Mouse (Mus musculus) C2C12 (cell line): Measurements from ENCODE around the gene Arl11.

Source experiments
- CTCF ChIP-seq: IDR thresholded peaks from one replicate; pipeline ENCODE4 v1.5.1; 2011; ENCODE audit not compliant: control insufficient read depth, insufficient read depth, insufficient read length
- MAX ChIP-seq: IDR thresholded peaks from one replicate; pipeline ENCODE4 v1.6.1; 2011; ENCODE audit warnings: mild to moderate bottlenecking, control low read depth
- MYOD1 ChIP-seq: IDR thresholded peaks from one replicate; pipeline ENCODE4 v1.6.1; 2011; ENCODE audit warnings: low read depth; ENCODE audit not compliant: control insufficient read depth, insufficient read length
- MYOG ChIP-seq: IDR thresholded peaks from one replicate; pipeline ENCODE4 v1.6.1; 2011; ENCODE audit not compliant: control insufficient read depth, insufficient read length; ENCODE audit errors: extremely low read depth
- USF1 ChIP-seq: IDR thresholded peaks from one replicate; pipeline ENCODE4 v1.6.1; 2011; ENCODE audit warnings: low read depth, mild to moderate bottlenecking, control low read depth, moderate library complexity

DNA sequence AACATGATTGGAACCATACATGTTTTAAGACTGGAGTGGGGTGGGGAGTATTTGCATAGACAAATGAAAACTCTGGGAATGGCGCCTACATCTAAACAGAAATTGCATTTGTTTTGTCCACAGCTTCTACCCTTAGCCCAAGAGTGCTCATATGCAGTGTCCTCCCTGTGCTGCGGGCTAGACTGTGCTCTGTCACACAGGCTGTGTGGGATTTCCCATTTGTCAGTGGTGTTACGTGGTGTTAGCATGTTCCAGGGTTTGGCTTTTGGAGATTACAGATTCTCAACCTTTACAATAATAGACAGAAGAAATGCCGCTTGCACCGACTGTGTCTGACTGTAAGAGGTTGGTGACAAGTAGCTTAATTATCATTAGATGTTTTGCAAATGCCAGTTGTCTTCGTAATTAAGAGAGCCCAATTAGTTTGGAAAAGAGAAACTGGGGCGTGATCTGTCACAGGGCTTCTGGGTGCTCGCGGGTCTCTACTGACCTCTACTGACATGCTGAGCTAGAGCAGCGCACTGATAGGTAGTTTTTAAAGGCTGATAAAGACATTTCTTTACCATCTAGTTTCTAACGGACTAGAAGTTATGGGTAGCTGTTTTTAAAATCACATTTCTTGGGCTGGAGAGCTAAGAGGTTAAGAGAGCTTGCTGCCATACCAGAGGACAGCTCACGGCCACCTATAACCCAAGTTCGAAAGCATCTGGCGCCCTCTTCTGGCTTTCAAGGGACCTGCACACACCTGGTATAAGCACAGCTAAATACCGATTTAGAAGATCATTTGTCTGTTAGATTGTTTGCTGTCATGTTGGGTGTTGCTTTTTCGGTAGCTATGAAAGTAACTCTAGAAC lies 15.4 kb upstream of the Arl11 start:
- TF ChIP-seq MYOD1 (no peak), USF1 (no peak), MAX (no peak), CTCF (peak; percentile 53), MYOG (no peak)
